Mouse (Mus musculus): Measurements from ENCODE around the gene Spata32. TPM values are rescaled to one million over a fixed set of nuclear protein-coding genes. Genes with fewer than 3 reads are reported as not detected.

The Spata32 gene
- polyA plus RNA-seq, 1 experiment: 0.68 TPM

DNA sequence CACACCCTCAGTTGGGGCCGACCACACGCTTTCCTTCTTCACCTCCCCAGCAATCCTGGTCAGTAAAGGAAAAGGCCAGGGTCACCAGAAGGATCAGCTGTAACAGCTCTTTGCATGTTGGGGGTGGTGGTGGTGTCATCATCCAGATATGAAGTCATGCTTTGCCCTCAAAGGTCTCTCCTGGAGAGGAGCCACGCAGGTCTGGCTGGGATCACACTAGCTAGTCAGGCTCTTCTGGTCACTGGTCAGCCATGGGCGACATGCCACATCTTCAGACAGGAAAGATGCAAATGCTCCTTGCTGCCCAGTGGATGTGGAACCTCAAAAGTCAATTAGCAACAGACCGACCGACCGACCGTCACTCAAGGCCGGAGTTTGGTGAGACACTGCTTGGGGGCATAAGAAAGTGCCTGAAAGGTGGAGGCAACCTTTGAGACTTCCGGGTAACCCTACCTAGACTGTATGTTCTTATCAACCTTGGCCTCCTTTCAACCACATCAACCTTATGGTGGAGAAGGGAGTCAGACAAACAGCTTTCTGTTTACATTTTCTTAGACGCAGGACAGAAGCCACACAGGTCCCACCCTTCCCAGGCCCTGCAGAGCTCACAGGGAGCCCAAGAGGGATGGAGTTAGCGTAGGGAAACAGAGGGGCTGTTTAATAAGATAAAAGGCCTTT lies 42.4 kb upstream of the Spata32 start:
- DNase-seq (ENCODE audit: low read depth): no peak
- TF ChIP-seq POLR2A (IDR thresholded peaks at IDR 0.05; ENCODE audit: borderline replicate concordance, extremely low read depth, insufficient read depth, insufficient read length, poor library complexity, severe bottlenecking) (no peak), CTCF (IDR thresholded peaks at IDR 0.05; ENCODE audit: borderline replicate concordance, extremely low read depth, insufficient read depth, insufficient read length) (no peak)

DNA sequence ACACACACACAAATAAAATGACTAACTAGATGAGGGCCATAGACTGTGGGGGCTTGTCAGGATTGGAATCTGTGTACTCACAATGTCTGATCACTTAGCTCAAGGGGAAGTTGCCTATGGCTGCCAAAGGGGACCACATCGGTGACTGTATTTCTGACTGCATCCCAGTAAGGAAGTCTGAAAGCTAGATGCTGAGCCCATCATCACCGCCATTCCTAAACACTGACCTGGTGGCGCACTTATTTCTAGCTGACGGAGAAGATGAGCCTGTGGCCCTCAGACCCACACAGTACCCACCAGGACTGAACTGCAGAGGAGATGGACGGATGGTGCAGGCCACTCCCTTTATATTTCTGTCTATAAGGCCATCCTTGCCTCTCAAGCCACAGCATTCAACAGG lies 41.8 kb upstream of the Spata32 start:
- TF ChIP-seq POLR2A (IDR thresholded peaks at IDR 0.05; ENCODE audit: borderline replicate concordance, extremely low read depth, insufficient read depth, insufficient read length, poor library complexity, severe bottlenecking) (no peak), CTCF (IDR thresholded peaks at IDR 0.05; ENCODE audit: borderline replicate concordance, extremely low read depth, insufficient read depth, insufficient read length) (no peak)
- no peak for DNase-seq (ENCODE audit: low read depth)

DNA sequence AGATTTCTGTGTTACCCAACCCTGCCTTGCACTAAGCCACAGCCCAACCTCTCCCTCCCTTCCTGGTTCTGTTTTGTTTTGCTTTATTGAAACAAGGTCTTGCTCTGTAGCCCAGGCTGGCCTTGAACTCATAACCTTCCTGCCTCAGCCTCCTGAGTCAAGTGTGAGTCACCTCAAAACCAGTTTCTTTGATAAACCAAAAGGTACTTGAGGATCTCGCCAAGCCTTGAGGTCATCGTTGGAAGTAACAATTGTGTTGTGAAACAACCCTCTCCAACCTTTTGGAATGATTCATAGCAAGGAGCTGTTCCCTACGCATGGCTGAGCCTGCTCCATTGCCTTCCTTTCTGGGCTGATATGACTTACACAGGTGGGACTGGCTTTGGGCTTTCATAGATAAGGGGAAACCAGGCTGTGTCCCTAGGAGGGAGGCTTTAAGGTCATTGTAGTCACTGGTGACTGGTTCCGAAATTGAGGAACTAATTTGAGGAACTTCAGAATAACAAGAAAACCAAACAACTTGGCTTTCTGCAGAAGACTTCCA lies 39.8 kb upstream of the Spata32 start:
- TF ChIP-seq POLR2A (IDR thresholded peaks at IDR 0.05; ENCODE audit: borderline replicate concordance, extremely low read depth, insufficient read depth, insufficient read length, poor library complexity, severe bottlenecking) (no peak), CTCF (IDR thresholded peaks at IDR 0.05; ENCODE audit: borderline replicate concordance, extremely low read depth, insufficient read depth, insufficient read length) (no peak)
- DNase-seq (ENCODE audit: low read depth): no peak

DNA sequence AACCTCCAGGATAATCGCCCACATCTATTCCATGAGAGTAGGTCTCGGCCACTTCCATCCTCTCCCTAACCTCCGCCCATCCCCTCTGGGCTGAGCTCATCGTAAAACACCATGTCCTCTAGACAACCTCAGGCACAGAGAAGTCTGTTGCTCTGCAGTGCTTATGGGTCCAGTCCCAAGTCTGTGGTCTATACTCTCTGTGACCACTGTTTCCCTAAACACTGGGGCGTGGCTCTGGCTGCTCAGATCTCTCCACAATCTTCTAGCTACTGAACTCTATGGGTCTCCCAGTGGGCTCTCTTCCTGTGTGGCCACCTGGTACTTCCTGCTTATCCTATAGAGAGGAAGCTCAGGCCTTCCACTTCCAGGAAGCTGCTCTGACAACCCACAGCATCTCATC lies 35.4 kb upstream of the Spata32 start:
- DNase-seq (ENCODE audit: low read depth): no peak
- TF ChIP-seq CTCF (IDR thresholded peaks at IDR 0.05; ENCODE audit: borderline replicate concordance, extremely low read depth, insufficient read depth, insufficient read length) (no peak), POLR2A (IDR thresholded peaks at IDR 0.05; ENCODE audit: borderline replicate concordance, extremely low read depth, insufficient read depth, insufficient read length, poor library complexity, severe bottlenecking) (no peak)

DNA sequence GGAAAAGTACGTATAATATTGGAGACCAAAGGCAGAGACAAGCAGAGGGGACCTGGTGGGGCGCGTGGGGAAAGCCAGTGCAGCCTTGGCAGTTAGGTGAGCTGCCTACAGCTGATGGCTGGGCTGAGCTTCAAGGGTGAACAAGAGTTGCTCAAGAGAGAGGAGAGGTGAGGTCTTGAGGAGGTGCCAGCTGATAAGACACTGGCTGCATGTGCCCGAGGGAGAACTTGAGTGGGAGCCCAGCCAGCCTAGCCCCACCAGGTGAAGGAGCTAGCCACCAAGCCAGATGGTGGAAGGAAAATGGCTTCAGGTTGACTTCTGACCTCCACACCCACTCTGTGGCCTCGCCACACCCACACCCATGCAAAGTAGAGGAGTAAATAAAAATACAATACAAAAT lies 34.1 kb upstream of the Spata32 start:
- no peak for DNase-seq (ENCODE audit: low read depth)
- TF ChIP-seq CTCF (IDR thresholded peaks at IDR 0.05; ENCODE audit: borderline replicate concordance, extremely low read depth, insufficient read depth, insufficient read length) (no peak), POLR2A (IDR thresholded peaks at IDR 0.05; ENCODE audit: borderline replicate concordance, extremely low read depth, insufficient read depth, insufficient read length, poor library complexity, severe bottlenecking) (no peak)

DNA sequence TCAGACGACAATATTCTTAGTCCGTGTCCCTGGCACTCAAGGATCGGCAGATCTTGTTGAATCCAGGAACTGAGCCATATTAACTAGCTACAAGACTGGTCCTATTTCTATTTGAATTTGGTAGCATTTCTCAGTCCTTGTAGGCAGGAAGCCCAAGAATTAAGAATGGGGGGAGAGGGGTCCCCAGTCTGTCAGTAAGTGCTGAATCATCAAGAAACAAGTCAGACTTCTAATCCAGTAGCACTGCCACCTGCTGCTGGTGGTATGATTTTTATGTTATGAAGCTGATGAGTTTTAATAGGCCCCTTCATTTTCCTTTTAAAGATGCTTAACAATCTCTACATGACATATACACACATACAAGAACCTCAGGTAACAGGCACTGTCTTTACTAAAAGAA lies 32.1 kb upstream of the Spata32 start:
- no peak for DNase-seq (ENCODE audit: low read depth)

DNA sequence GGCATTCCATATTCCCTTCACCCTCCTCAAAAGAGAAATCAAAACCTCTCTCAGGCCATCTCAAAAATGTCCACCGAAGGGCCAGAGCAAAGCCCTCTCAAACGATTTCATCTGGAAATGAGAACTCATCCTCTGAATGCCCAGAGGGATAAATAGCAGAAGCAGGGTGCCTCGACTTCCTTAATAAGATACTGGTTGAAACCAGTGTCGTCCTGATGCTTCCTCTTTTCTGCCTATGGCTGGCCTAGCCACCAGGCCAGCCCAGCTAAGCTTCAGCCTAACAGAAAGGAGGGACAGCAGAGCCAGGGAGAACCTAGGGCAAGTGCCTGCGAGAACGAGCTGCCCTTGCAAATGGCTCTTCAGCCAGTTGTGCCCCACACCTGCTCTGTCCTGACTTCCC lies 31.3 kb upstream of the Spata32 start:
- TF ChIP-seq POLR2A (IDR thresholded peaks at IDR 0.05; ENCODE audit: borderline replicate concordance, extremely low read depth, insufficient read depth, insufficient read length, poor library complexity, severe bottlenecking) (no peak), CTCF (IDR thresholded peaks at IDR 0.05; ENCODE audit: borderline replicate concordance, extremely low read depth, insufficient read depth, insufficient read length) (no peak)
- DNase-seq (ENCODE audit: low read depth): no peak

More for the DNA sequence above, 32.1 kb upstream of the Spata32 start:
- TF ChIP-seq POLR2A (IDR thresholded peaks at IDR 0.05; ENCODE audit: borderline replicate concordance, extremely low read depth, insufficient read depth, insufficient read length, poor library complexity, severe bottlenecking): no peak
- no peak for TF ChIP-seq CTCF (IDR thresholded peaks at IDR 0.05; ENCODE audit: borderline replicate concordance, extremely low read depth, insufficient read depth, insufficient read length)

DNA sequence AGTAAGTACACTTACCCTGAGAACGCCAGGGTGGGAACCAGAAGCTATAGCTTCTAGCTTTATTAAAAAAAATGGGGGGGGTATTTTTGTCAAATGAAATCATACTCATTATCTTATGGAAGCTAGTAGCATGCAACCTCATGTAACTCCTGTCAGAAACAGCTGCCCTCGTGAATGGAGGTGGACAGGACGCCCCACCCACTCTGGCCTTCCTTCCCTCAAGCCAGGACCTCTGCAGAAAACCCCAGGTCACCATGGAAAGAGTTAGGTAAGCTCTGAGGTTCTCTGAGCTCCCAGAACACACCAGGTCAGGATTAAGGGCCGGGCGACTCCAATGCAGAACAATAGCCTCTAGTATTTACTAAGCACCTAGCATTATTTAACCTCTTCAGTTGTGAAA lies 30.6 kb upstream of the Spata32 start:
- no peak for TF ChIP-seq CTCF (IDR thresholded peaks at IDR 0.05; ENCODE audit: borderline replicate concordance, extremely low read depth, insufficient read depth, insufficient read length)
- TF ChIP-seq POLR2A (IDR thresholded peaks at IDR 0.05; ENCODE audit: borderline replicate concordance, extremely low read depth, insufficient read depth, insufficient read length, poor library complexity, severe bottlenecking): no peak
- DNase-seq (ENCODE audit: low read depth): no peak

DNA sequence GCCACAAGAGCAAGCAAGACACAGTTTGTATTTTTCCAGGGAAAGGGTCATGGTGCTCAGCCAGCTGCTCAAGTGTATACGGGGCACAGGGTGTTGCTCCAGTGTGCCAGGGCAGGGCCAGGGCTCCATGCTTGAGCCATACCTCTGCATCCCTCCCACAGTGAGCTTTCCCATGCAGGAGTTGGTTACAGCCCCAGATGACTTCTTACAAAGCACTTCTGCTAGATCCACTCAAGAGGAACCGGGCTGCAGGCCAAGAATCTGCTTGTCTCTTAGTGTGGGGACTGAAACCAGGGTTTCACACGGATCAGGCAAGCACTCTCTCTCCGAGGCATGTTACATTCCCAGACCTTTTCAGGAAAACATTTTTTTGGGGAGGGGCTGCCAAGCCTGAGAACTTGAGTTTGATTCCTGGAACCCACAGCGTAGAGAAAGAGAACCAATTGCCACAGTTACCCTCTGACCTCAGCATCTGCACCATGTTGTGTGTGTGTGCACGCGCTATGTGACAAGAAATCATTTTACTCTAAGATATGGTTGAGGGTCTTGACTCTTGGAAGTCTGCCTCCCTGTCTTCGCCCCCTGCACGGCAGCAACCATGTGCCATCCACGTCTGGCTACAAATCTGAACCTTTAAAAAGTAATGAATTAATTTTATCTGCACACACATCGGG lies 29.4 kb upstream of the Spata32 start:
- DNase-seq (ENCODE audit: low read depth): peak; percentile 94
- no peak for TF ChIP-seq POLR2A (IDR thresholded peaks at IDR 0.05; ENCODE audit: borderline replicate concordance, extremely low read depth, insufficient read depth, insufficient read length, poor library complexity, severe bottlenecking)
- no peak for TF ChIP-seq CTCF (IDR thresholded peaks at IDR 0.05; ENCODE audit: borderline replicate concordance, extremely low read depth, insufficient read depth, insufficient read length)

DNA sequence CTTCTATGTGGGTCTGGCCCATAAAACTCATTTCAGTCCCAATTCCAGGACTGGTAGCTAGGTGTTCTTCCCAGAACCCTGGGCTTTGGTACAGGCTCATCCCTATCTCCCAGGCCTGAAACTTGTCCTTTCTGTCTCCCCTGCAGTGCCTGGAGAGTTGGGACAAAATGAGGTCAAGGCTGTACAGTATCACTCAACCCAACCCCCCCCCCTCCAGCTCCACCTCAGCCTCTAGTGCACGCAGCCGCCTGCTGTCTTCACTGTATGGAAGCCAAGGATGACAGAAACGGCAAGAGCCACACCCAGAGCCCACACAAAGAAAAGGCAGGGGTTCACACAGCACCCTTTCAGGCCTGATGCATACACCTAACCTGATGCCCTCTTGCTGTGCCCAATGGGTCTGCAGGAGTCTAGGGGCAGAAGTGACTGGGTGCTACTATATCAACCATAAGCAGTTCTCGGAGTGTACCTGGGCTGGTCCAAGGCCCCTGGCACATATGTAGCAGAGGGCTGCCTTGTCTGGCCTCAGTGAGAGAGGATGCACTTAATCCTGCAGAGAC lies 28.6 kb upstream of the Spata32 start:
- no peak for DNase-seq (ENCODE audit: low read depth)
- no peak for TF ChIP-seq CTCF (IDR thresholded peaks at IDR 0.05; ENCODE audit: borderline replicate concordance, extremely low read depth, insufficient read depth, insufficient read length)
- no peak for TF ChIP-seq POLR2A (IDR thresholded peaks at IDR 0.05; ENCODE audit: borderline replicate concordance, extremely low read depth, insufficient read depth, insufficient read length, poor library complexity, severe bottlenecking)

DNA sequence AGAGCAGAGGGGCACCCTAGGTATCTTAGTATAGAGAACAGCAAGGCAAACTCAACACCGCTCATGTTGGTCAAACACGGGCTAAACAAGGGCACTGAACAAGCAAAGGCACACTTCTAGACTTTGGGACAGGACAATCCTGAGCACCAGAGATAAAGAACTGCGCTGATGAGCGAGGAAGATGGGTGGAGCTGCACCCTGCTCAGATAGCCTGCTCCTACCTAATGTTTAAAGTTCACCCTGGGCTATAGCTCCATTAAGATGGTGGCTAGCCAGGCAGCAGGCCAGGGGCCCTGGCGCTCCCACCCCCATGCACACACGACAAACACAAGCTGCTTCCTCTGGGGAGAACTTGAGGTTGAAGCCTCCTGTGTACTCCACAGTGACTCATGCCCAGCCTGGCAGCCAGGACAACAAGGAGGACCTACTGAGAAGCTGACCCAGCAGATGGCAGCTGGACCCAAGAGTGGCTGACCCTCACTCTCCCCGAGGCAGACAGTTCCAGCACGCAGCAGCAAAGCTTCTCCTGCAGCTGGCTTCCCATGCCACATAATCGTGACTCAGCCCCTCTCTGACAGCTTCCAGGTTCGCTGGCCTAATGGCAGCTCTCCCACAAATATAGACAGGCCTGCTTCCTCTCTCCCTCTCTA lies 28.0 kb upstream of the Spata32 start:
- TF ChIP-seq POLR2A (IDR thresholded peaks at IDR 0.05; ENCODE audit: borderline replicate concordance, extremely low read depth, insufficient read depth, insufficient read length, poor library complexity, severe bottlenecking) (no peak), CTCF (IDR thresholded peaks at IDR 0.05; ENCODE audit: borderline replicate concordance, extremely low read depth, insufficient read depth, insufficient read length) (no peak)
- DNase-seq (ENCODE audit: low read depth): peak; percentile 20
